Mouse (Mus musculus): Measurements from ENCODE around the gene Rbms1. TPM values are rescaled to one million over a fixed set of nuclear protein-coding genes. Genes with fewer than 3 reads are reported as not detected.

The Rbms1 gene
- polyA plus RNA-seq, 1 experiment from 2014 or later = 64.7 TPM

- Histone ChIP-seq H3K27ac (ENCODE audit: low read depth, low read length) (no peak overlapping the region), H3K27me3 (replicated peaks; ENCODE audit: control insufficient read depth, insufficient read depth, low read length) (no peaks in the 10 kb centered on the region), H3K4me3 (ENCODE audit: low read length) (no peak overlapping the region), H3K4me2 (ENCODE audit: low read length) (no peak overlapping the region), H3K9me3 (ENCODE audit: control insufficient read depth, low read length) (no peaks in the 10 kb centered on the region), H3K4me1 (ENCODE audit: control insufficient read depth, insufficient read depth, low read depth, low read length) (peaks cover 16% of the 10 kb centered on the region), H3K36me3 (ENCODE audit: control insufficient read depth, insufficient read depth, low read length) (no peaks in the 10 kb centered on the region), H3K9ac (ENCODE audit: low read depth, low read length) (no peak overlapping the region)
- ATAC-seq = 0 out of 2 replicates have a peak, but pooled peaks have one; percentile 17
- 23% methylated on average over 4 of the region's 4 CpGs for WGBS
Observed at GRCm38 (mm10) chr2:60802191-60802590, 160.8 kb downstream of the Rbms1 start.

GRCm38 (mm10) chr2:60801571-60802155 is 161.3 kb downstream of the Rbms1 start:
- H3K4me3 ChIP-seq (ENCODE audit: low read length) = no peak overlapping the region
- 43% methylated on average over 12 of the region's 12 CpGs for WGBS
- no peak overlapping the region for H3K9ac ChIP-seq (ENCODE audit: low read depth, low read length)
- no peak overlapping the region for H3K27ac ChIP-seq (ENCODE audit: low read depth, low read length)
- H3K4me1 ChIP-seq (ENCODE audit: control insufficient read depth, insufficient read depth, low read depth, low read length) = peaks cover 21% of the 10 kb centered on the region
- no peak overlapping the region for H3K4me2 ChIP-seq (ENCODE audit: low read length)
- no peaks in the 10 kb centered on the region for H3K36me3 ChIP-seq (ENCODE audit: control insufficient read depth, insufficient read depth, low read length)
- no peaks in the 10 kb centered on the region for H3K27me3 ChIP-seq (replicated peaks; ENCODE audit: control insufficient read depth, insufficient read depth, low read length)
- no peaks in the 10 kb centered on the region for H3K9me3 ChIP-seq (ENCODE audit: control insufficient read depth, low read length)
- no peak for ATAC-seq

DNA sequence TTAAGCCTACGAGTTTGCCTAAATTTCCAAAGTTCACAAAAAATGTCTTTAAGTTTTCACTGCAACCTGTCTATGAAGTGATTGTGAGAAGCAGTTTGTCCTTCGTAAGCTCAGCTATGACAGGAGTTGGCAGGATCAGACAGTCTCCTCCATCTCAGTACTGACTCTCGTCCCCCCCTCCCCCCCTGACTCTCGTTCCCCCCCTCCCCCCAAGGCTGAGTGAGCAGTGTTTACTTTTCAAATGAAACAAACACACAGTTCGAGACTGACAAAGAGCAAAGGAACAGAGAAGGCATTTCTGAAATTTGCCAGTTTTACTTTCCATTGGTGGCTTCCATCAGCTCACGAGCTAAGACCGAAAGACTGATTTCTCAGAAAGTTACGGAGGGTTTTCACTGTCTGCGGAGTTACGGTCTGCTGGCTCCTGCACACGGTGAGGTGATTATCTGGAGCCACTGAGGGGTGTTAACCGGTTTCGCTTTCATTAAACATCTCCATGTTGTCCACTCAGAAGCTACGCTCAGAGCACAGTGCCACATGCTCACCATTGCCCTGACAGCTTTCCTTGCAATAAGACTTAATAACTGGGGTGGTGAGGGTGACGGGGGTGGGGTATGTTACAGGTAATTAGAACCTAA is 162.0 kb downstream of the Rbms1 start:
- Histone ChIP-seq H3K4me3 (ENCODE audit: low read length) (no peak overlapping the region), H3K27ac (ENCODE audit: low read depth, low read length) (no peak overlapping the region), H3K9ac (ENCODE audit: low read depth, low read length) (0 out of 2 replicates have a peak overlapping the region, but pooled peaks have one; percentile 15), H3K4me2 (ENCODE audit: low read length) (peak overlapping the region; percentile 37), H3K27me3 (replicated peaks; ENCODE audit: control insufficient read depth, insufficient read depth, low read length) (no peaks in the 10 kb centered on the region), H3K9me3 (ENCODE audit: control insufficient read depth, low read length) (no peaks in the 10 kb centered on the region), H3K36me3 (ENCODE audit: control insufficient read depth, insufficient read depth, low read length) (no peaks in the 10 kb centered on the region), H3K4me1 (ENCODE audit: control insufficient read depth, insufficient read depth, low read depth, low read length) (peaks cover 24% of the 10 kb centered on the region)
- 30% methylated on average over 15 of the region's 15 CpGs for WGBS
- no peak; the same call in 1 of the 2 replicates for ATAC-seq

- peaks cover 24% of the 10 kb centered on the region for H3K4me1 ChIP-seq (ENCODE audit: control insufficient read depth, insufficient read depth, low read depth, low read length)
- 82% methylated on average over 7 of the region's 7 CpGs for WGBS
Observed at GRCm38 (mm10) chr2:60799816-60800215, 163.2 kb downstream of the Rbms1 start.

GRCm38 (mm10) chr2:60798767-60799529 is 164.0 kb downstream of the Rbms1 start:
- 81% methylated on average over 17 of the region's 17 CpGs for WGBS
- peaks cover 24% of the 10 kb centered on the region for H3K4me1 ChIP-seq (ENCODE audit: control insufficient read depth, insufficient read depth, low read depth, low read length)

More at GRCm38 (mm10) chr2:60799816-60800215, 163.2 kb downstream of the Rbms1 start:
- Histone ChIP-seq H3K4me2 (ENCODE audit: low read length) (no peak overlapping the region), H3K4me3 (ENCODE audit: low read length) (no peak overlapping the region), H3K27me3 (replicated peaks; ENCODE audit: control insufficient read depth, insufficient read depth, low read length) (no peaks in the 10 kb centered on the region), H3K9me3 (ENCODE audit: control insufficient read depth, low read length) (no peaks in the 10 kb centered on the region), H3K36me3 (ENCODE audit: control insufficient read depth, insufficient read depth, low read length) (no peaks in the 10 kb centered on the region), H3K9ac (ENCODE audit: low read depth, low read length) (no peak overlapping the region), H3K27ac (ENCODE audit: low read depth, low read length) (no peak overlapping the region)
- ATAC-seq = no peak

DNA sequence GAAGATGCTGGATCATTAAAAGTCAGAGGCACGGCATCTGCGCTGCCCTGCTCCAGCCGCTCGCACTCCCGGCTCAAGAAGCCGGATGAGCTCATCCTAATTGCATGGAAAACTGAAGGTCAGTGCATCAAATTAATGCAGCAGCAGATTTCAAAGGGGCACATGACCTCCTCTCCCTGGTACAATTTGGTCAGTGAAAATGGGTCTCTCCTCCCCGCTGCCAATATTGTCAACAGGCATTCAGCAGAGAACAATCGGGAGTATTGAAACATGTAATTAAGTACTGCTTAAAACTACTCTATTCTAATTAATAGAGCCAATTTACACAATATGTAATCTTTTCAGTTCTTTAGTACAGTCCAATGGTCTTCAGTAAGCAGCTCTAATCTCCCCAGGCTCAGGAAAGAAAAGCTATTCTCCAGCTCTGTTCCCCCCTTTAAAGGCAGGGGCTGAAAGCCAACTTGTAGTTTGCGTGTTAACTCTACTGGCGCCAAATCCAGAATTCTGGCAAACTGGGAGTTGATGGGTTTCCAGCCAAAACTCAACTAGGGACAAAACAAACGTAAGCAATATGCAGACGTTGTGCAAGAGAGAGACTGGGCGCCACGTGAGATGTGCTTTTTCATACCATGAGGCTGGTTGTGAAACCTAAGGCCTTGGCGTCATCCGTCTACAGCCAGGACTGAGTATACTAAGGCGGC is 165.9 kb downstream of the Rbms1 start:
- Histone ChIP-seq H3K4me3 (ENCODE audit: low read length) (no peak overlapping the region), H3K27ac (ENCODE audit: low read depth, low read length) (peak overlapping the region; percentile 32), H3K27me3 (replicated peaks; ENCODE audit: control insufficient read depth, insufficient read depth, low read length) (no peaks in the 10 kb centered on the region), H3K9me3 (ENCODE audit: control insufficient read depth, low read length) (no peaks in the 10 kb centered on the region), H3K36me3 (ENCODE audit: control insufficient read depth, insufficient read depth, low read length) (no peaks in the 10 kb centered on the region), H3K9ac (ENCODE audit: low read depth, low read length) (no peak overlapping the region), H3K4me1 (ENCODE audit: control insufficient read depth, insufficient read depth, low read depth, low read length) (peaks cover 23% of the 10 kb centered on the region), H3K4me2 (ENCODE audit: low read length) (peak overlapping the region; percentile 7)
- ATAC-seq = peak; percentile 68
- 49% methylated on average over 17 of the region's 17 CpGs for WGBS

More at GRCm38 (mm10) chr2:60798767-60799529, 164.0 kb downstream of the Rbms1 start:
- no peaks in the 10 kb centered on the region for H3K27me3 ChIP-seq (replicated peaks; ENCODE audit: control insufficient read depth, insufficient read depth, low read length)
- ATAC-seq = no peak
- H3K36me3 ChIP-seq (ENCODE audit: control insufficient read depth, insufficient read depth, low read length) = no peaks in the 10 kb centered on the region
- H3K4me2 ChIP-seq (ENCODE audit: low read length) = no peak overlapping the region
- H3K4me3 ChIP-seq (ENCODE audit: low read length) = no peak overlapping the region
- no peak overlapping the region for H3K9ac ChIP-seq (ENCODE audit: low read depth, low read length)
- H3K27ac ChIP-seq (ENCODE audit: low read depth, low read length) = no peak overlapping the region
- no peaks in the 10 kb centered on the region for H3K9me3 ChIP-seq (ENCODE audit: control insufficient read depth, low read length)

GRCm38 (mm10) chr2:60796616-60796968 is 166.4 kb downstream of the Rbms1 start:
- Histone ChIP-seq H3K9me3 (ENCODE audit: control insufficient read depth, low read length) (no peaks in the 10 kb centered on the region), H3K4me3 (ENCODE audit: low read length) (no peak overlapping the region), H3K4me1 (ENCODE audit: control insufficient read depth, insufficient read depth, low read depth, low read length) (peaks cover 20% of the 10 kb centered on the region), H3K4me2 (ENCODE audit: low read length) (peak overlapping the region; percentile 7), H3K27ac (ENCODE audit: low read depth, low read length) (peak overlapping the region; percentile 32), H3K9ac (ENCODE audit: low read depth, low read length) (no peak overlapping the region), H3K27me3 (replicated peaks; ENCODE audit: control insufficient read depth, insufficient read depth, low read length) (no peaks in the 10 kb centered on the region), H3K36me3 (ENCODE audit: control insufficient read depth, insufficient read depth, low read length) (no peaks in the 10 kb centered on the region)
- WGBS = 32% methylated on average over 2 of the region's 2 CpGs
- ATAC-seq = peak; percentile 46

GRCm38 (mm10) chr2:60795861-60796260 is 167.1 kb downstream of the Rbms1 start:
- H3K4me2 ChIP-seq (ENCODE audit: low read length) = no peak overlapping the region
- no peaks in the 10 kb centered on the region for H3K27me3 ChIP-seq (replicated peaks; ENCODE audit: control insufficient read depth, insufficient read depth, low read length)
- WGBS = 75% methylated on average over 9 of the region's 9 CpGs
- no peaks in the 10 kb centered on the region for H3K9me3 ChIP-seq (ENCODE audit: control insufficient read depth, low read length)
- no peak overlapping the region for H3K4me3 ChIP-seq (ENCODE audit: low read length)
- no peak overlapping the region for H3K9ac ChIP-seq (ENCODE audit: low read depth, low read length)
- H3K27ac ChIP-seq (ENCODE audit: low read depth, low read length) = no peak overlapping the region
- H3K4me1 ChIP-seq (ENCODE audit: control insufficient read depth, insufficient read depth, low read depth, low read length) = peaks cover 14% of the 10 kb centered on the region
- no peaks in the 10 kb centered on the region for H3K36me3 ChIP-seq (ENCODE audit: control insufficient read depth, insufficient read depth, low read length)
- no peak for ATAC-seq

- H3K36me3 ChIP-seq (ENCODE audit: control insufficient read depth, insufficient read depth, low read length) = no peaks in the 10 kb centered on the region
- H3K27me3 ChIP-seq (replicated peaks; ENCODE audit: control insufficient read depth, insufficient read depth, low read length) = no peaks in the 10 kb centered on the region
- no peaks in the 10 kb centered on the region for H3K9me3 ChIP-seq (ENCODE audit: control insufficient read depth, low read length)
- ATAC-seq = no peak
- no peak overlapping the region for H3K9ac ChIP-seq (ENCODE audit: low read depth, low read length)
- 80% methylated on average over 4 of the region's 4 CpGs for WGBS
- peaks cover 16% of the 10 kb centered on the region for H3K4me1 ChIP-seq (ENCODE audit: control insufficient read depth, insufficient read depth, low read depth, low read length)
- H3K4me3 ChIP-seq (ENCODE audit: low read length) = no peak overlapping the region
- no peak overlapping the region for H3K27ac ChIP-seq (ENCODE audit: low read depth, low read length)
- H3K4me2 ChIP-seq (ENCODE audit: low read length) = no peak overlapping the region
Observed at GRCm38 (mm10) chr2:60792506-60792905, 170.5 kb downstream of the Rbms1 start.
